Mouse (Mus musculus) spleen, adult 2 months (tissue): ENCODE measurements around the gene Ppef1.

ENCODE experiments used
- CTCF ChIP-seq: fragments of 200-500 bp; IDR thresholded peaks from 2 replicates; pipeline ENCODE4 v1.5.1; 2011; ENCODE audit warnings: mild to moderate bottlenecking, inconsistent platforms; ENCODE audit not compliant: insufficient read depth, insufficient read length, insufficient replicate concordance; ENCODE audit errors: extremely low read depth
- POLR2A ChIP-seq: fragments of 200-500 bp; IDR thresholded peaks from 2 replicates; pipeline ENCODE4 v1.6.1; 2011; ENCODE audit warnings: low read depth, low read length, inconsistent platforms

DNA sequence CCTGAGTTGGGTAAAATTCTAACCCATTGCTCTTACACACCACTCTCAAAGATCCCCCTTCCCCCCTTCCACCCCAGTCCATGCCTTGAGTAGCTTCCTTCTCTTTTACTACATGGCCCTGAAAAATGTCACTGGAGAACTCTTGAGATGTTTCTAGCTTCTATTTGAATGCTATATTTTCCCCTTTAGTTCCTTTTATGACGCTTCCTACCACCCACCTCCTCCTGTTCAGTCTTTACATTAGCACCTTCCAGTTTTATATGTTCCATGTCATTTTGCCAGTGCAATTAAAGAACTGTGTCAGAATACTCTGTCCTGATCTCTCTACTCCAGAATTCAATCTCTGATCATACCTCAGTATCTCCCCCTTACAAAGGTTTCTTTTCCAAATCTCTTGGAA is 65.6 kb downstream of the Ppef1 start:
- TF ChIP-seq CTCF (no peak), POLR2A (no peak)
